Mouse (Mus musculus): ENCODE results near the gene Pcsk1.

The Pcsk1 gene

GRCm38 (mm10) chr13:75089721-75090410 is at the start of gene Pcsk1:
TSS of gene Pcsk1 (plus strand) at chr13:75089826.
- in situ Hi-C loops (cut with MboI, MseI): no loop called here

GRCm38 (mm10) chr13:75058818-75059217 is 30.8 kb upstream of the Pcsk1 start:
- in situ Hi-C loops (cut with MboI, MseI): loop anchor here (10.0 kb wide), 1 partner anchor 1574 kb away; no protein-coding TSS in a partner anchor

GRCm38 (mm10) chr13:75063947-75064346 is 25.7 kb upstream of the Pcsk1 start:
- in situ Hi-C loops (cut with MboI, MseI): no loop called here

DNA sequence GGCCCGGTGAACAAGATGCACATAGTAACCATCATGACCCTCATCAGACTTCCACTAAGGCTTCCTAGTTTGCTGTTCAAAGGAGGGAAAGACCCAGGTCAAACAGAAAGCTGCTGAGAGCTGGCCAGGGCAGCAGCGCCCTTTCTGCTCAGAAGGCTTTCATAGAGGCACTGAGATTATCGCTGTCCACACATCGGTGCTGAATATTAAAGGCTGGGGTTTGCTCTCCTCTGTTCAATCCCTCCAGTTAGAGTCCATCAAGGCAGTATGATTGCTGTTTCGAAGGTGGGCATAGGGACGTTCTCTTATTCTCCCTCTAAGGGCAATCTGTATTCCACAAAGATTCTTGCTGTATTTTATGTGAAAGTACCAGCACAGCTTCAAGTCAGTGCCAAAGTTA is 1.0 kb upstream of the Pcsk1 start:
- in situ Hi-C loops (cut with MboI, MseI): no loop called here

DNA sequence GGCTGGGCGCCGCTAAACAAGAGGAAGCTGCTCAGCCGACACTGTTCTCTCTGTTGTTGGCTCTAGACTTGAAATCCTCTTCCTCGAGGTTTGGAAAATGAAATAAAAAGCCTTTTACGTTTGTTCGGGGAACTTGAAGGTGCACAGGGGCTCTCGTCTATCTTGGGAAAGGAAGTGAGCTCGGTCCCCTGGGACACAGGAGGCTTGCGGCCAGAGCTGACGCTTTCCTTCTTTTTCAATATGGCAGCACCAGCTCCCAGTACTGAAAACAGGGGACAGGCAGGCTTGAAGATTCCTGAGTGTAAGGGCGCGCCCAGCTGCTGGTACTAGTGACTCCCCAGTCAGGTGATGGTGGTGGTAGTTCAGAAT is 769 bp downstream of the Pcsk1 start:
- in situ Hi-C loops (cut with MboI, MseI): no loop called here

DNA sequence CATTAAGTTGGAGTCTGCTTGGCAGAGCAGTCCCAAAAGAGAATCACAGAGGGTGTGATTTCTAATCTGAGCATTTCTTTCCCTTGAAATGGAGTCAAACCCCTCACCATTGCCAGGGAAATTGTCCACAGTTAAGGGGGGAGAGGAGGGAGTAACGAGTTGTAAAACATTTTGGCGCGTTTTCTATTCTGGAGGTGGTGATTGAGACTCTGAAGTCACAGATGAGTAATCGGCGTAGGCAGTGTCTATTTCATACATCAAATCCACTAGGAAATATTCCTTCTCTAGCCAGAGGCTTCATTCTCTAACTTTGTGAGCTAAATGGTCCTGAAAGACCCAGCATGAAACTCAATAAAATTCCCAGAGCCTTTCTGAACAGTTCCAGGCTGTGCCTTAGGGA is 1.4 kb downstream of the Pcsk1 start:
- in situ Hi-C loops (cut with MboI, MseI): no loop called here

- in situ Hi-C loops (cut with MboI, MseI): no loop called here
Observed at GRCm38 (mm10) chr13:75095487-75095886, 5.9 kb downstream of the Pcsk1 start.

DNA sequence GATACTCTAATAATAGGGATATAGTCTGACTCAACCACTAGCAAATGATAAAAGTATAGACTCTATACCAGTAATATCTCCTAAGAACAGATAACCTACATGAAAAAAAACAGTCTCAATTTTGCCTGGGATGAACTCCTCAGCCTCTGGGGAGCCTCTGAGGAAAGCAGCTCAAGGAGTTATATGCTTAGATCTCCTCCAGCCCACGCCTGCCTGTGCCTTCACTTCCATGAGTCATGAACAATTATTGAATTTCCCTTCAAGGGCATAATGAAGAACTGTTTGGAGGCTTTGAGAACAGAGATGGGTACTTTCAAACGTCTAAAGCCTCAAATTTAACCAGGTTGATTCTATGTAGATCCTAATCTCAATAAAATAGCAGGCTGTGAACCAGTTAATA is 23.5 kb downstream of the Pcsk1 start:
- in situ Hi-C loops (cut with MboI, MseI): no loop called here

GRCm38 (mm10) chr13:75114007-75114424 is 24.4 kb downstream of the Pcsk1 start:
- in situ Hi-C loops (cut with MboI, MseI): no loop called here

- in situ Hi-C loops (cut with MboI, MseI): no loop called here
Observed at GRCm38 (mm10) chr13:75114838-75115237, 25.2 kb downstream of the Pcsk1 start.

GRCm38 (mm10) chr13:75135833-75136232 is 46.2 kb downstream of the Pcsk1 start:
- in situ Hi-C loops (cut with MboI, MseI): no loop called here

GRCm38 (mm10) chr13:75160661-75161060 is 71.0 kb downstream of the Pcsk1 start:
- in situ Hi-C loops (cut with MboI, MseI): no loop called here

- in situ Hi-C loops (cut with MboI, MseI): no loop called here
Observed at GRCm38 (mm10) chr13:75163408-75163807, 73.8 kb downstream of the Pcsk1 start.
